Mouse (Mus musculus) spleen, adult 2 months (tissue): Measurements from ENCODE around the gene Parn.

ENCODE experiments used
- CTCF ChIP-seq: fragments of 200-500 bp; IDR thresholded peaks from 2 replicates; pipeline ENCODE4 v1.5.1; 2011; ENCODE audit warnings: mild to moderate bottlenecking, inconsistent platforms; ENCODE audit not compliant: insufficient read depth, insufficient read length, insufficient replicate concordance; ENCODE audit errors: extremely low read depth
- POLR2A ChIP-seq: fragments of 200-500 bp; IDR thresholded peaks from 2 replicates; pipeline ENCODE4 v1.6.1; 2011; ENCODE audit warnings: low read depth, low read length, inconsistent platforms

DNA sequence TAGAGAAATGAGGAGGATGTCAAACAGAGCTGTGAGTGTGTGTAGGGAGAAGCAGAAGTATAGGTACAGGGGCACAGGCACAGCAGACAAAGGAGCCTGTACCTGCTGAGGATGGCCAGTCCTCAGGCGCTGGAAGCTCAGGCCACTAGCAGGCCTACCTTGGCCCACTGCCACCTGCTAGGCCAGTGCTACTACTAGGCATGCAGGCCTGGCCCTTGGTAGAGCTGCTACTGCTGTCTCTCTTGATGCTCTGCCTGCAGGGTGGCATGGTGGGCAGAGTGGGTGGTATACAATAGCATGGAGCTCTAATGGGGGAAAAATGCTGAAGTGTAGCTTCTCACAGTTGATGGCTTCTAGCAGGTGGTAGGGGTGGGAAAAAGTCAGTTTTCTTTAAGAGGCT lies 88.0 kb downstream of the Parn start:
- TF ChIP-seq CTCF (no peak), POLR2A (no peak)
